Mouse (Mus musculus) right cerebral cortex, postnatal 36 days (tissue): ENCODE results near the gene Depdc1a.
"Not testable (repeated sequence)": the region's sequence is repeated elsewhere in the genome, so short reads cannot be mapped to it uniquely, and the experiment has no call there.

Source experiments
- DNase-seq, 2 experiments: peaks; one replicate each; pipeline ENCODE4 v3.0.0; 2022; ENCODE audit warnings: low spot score in 2 of 2, mixed read lengths in 1 of 2

Depdc1a gene

DNA sequence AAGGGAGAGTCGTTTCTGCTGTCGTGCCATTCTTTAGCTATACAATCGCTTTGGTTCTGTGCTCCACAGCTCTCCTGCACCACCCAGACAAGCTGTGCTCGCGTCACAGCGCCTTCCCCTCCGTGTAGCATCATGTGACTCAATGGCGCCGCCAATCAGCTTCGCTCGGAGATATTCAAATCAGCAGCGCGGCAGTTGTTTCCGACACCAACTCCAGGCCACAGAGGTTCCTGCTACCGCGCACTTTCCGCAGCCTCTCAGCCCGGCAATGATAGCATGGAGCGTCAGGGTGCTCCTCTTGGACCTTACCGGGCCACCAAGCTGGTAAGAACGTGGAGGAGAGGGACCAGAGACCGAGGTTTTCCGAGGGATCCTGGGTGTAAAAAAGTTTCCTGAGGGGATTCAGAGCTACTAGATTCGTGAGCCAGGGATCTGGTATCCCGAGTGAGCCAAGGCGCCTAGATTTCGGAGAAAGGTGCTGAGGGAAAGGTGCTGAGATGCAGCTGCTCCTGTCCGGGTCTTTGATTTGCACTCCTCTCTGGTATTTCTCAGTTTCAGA lies at the start of gene Depdc1a:
TSS of gene Depdc1a (plus strand) at position 191 of the 559 bp plus-strand sequence.
- peak; percentile 88 to 89 for DNase-seq

GRCm38 (mm10) chr3:159470059-159470458 lies 25.2 kb upstream of the Depdc1a start:
- no peak for DNase-seq

DNA sequence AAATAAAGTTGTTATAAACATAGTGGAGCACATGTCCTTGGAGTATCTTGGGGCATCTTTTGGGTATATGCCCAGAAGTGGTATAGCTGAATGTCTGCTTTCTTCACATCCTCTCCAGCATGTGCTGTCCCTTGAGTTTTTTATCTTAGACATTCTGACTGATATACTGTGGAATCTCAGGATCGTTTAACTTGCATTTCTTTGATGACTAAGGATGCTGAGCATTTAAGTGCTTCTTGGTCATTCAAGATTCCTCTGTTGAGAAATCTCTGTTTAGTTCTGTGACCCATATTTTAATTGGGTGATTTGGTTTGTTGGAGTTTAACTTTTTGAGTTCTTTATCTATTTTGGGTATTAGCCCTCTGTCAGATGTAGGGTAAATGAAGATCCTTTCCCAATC lies 19.8 kb upstream of the Depdc1a start:
- no peak for DNase-seq

DNA sequence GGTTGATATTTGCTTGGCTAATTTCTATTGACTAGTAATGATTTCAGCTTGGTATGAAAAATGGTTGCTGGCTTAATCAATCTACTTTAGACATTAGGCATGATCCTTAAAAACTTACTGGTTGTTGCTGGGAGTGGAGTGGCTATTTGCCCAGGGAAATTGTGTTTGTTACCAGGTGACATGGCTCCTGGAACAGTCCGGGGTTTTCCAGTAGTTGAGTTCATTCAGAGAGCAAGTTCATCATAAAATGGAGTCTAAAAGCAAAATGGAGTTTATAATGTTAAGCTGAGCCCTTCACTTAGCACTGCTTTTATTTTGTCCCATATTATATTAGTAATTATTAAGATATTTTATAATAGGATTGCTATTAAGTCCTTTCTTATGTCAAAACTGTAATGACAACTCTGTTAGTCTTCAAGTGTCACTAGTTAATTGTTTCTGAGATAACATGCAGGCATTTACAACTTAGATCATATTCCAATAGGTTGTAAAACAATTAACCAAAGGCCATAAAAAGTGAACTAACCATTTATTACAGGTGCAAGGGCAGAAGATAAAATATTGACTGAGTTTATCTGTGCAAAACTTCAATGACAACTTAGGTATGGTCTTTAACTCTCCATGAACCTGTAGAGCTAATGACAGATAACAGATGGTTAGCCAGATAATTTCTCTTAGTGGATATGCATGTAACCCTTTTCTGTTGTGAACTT lies 17.8 kb upstream of the Depdc1a start:
- DNase-seq = no peak

DNA sequence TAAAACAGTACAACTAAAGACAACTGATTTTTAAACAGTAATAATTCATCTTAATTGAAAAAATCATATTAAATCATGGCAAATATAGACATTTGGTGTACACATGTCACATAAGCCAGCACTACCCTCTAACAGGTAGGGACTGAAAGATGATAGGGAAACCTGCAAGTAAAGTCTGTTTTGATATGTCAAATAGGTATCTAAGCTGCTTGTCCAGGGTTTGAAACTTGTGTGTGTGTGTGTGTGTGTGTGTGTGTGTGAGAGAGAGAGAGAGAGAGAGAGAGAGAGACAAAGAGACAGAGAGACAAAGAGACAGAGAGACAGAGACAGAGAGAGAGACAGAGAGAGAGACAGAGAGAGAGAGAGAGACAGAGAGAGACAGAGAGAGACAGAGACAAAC lies 524 bp upstream of the Depdc1a start:
- DNase-seq = not testable (repeated sequence)

DNA sequence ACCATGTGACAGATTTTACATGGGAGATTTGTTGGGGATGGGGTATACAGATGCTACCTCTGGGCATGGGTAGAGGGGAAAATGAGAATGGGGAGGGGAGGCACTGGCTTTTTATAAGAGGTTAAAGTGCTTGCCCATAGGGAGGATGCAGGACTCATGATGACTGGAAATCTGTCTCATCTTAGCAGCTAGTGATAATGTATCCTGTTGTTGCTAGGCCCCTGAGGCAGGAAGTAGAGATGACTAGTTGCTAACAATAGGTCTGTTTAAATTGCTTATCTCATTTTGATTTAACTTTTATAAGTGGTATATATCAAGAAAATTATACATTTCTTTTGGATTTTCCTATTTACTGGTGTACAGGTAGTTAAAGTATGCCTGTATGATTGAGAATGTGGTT lies 13.7 kb downstream of the Depdc1a start:
- DNase-seq = no peak

GRCm38 (mm10) chr3:159528563-159528962 lies 33.3 kb downstream of the Depdc1a start:
- DNase-seq = no peak

- no peak for DNase-seq
Measured at GRCm38 (mm10) chr3:159548303-159548702, 53.1 kb downstream of the Depdc1a start.

DNA sequence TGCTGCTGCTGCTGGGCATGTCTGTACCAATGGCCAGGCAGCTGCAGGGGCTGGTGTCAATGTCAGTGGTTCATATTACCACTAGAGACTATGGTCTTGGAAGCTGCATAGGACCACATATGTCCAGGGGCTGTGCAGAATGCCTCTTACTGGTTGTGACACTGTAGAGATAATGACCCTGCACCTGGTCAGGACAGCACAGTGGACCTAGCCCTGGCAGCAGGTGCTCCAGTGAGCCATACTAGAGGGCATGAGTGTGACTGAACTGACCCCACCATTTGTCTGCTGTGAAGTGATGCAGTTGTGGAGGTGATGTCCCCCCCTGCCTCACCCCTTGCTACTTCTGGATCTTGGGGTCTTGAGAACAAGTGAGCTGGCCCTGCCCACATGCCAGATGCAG lies 55.0 kb downstream of the Depdc1a start:
- no peak for DNase-seq
